Mouse (Mus musculus) limb, embryonic 13.5 days (tissue): Measurements from ENCODE around the gene Ptprm. TPM values are rescaled to one million over a fixed set of nuclear protein-coding genes. Genes with fewer than 3 reads are reported as not detected.

Source experiments
- ATAC-seq: fragments of 200-750 bp; cut with Nextera tagmentation; 2 replicates; pipeline ENCODE4 v1.8.0; 2017; ENCODE audit warnings: low read depth, moderate number of reproducible peaks, moderate TSS enrichment; ENCODE audit not compliant: low FRiP score
- H3K27ac ChIP-seq: fragments of 300-500 bp; sonication (generic); 2 replicates; pipeline ENCODE4 v1.5.1; 2015; ENCODE audit warnings: inconsistent platforms, mild to moderate bottlenecking, moderate library complexity
- H3K27me3 ChIP-seq: fragments of 300-500 bp; sonication (generic); 2 replicates; pipeline ENCODE4 v1.6.1; 2015; ENCODE audit warnings: mild to moderate bottlenecking, inconsistent platforms
- H3K36me3 ChIP-seq: fragments of 300-500 bp; sonication (generic); 2 replicates; pipeline ENCODE4 v1.6.1; 2015; ENCODE audit warnings: inconsistent platforms, mild to moderate bottlenecking, moderate library complexity
- H3K4me1 ChIP-seq: fragments of 300-500 bp; sonication (generic); 2 replicates; pipeline ENCODE4 v1.6.1; 2015; ENCODE audit warnings: inconsistent platforms
- H3K4me2 ChIP-seq: fragments of 300-500 bp; sonication (generic); replicated peaks from 2 replicates; pipeline ENCODE4 v1.6.1; 2015; ENCODE audit warnings: inconsistent platforms, mild to moderate bottlenecking, moderate library complexity
- H3K4me3 ChIP-seq: fragments of 300-500 bp; sonication (generic); 2 replicates; pipeline ENCODE4 v1.5.1; 2015; ENCODE audit warnings: moderate library complexity, mild to moderate bottlenecking, inconsistent platforms
- H3K9ac ChIP-seq: fragments of 300-500 bp; sonication (generic); 2 replicates; pipeline ENCODE4 v1.6.1; 2015; ENCODE audit warnings: mild to moderate bottlenecking, inconsistent platforms
- H3K9me3 ChIP-seq: fragments of 300-500 bp; sonication (generic); 2 replicates; pipeline ENCODE4 v1.6.1; 2016; ENCODE audit warnings: inconsistent platforms
- WGBS: fragments of 180-500 bp; shearing (Covaris S2); methylation state at CpG from one replicate; pipeline ENCODE4 v1.1.7; 2015; 5-methylcytosine and 5-hydroxymethylcytosine counted together
- polyA plus RNA-seq: library from polyadenylated mRNA; unstranded; fragments of >200 nt; fragmentation: Nextera tagmentation; extraction: Ambion mirVana; gene quantifications from 2 replicates; pipeline ENCODE4 v1.2.1, GENCODE M21; 2015

Ptprm gene
- polyA plus RNA-seq, 1 experiment from 2014 or later = 14.9 TPM

- Histone ChIP-seq H3K4me3 (no peak overlapping the region), H3K4me1 (peaks cover 14% of the 10 kb centered on the region), H3K27ac (no peak overlapping the region), H3K9me3 (no peaks in the 10 kb centered on the region), H3K27me3 (no peaks in the 10 kb centered on the region), H3K36me3 (no peaks in the 10 kb centered on the region), H3K9ac (no peak overlapping the region), H3K4me2 (no peak overlapping the region)
- 68% methylated on average over 6 of the region's 6 CpGs for WGBS
- ATAC-seq = no peak
Measured at GRCm38 (mm10) chr17:66711221-66712016, 642.8 kb downstream of the Ptprm start.

GRCm38 (mm10) chr17:66710568-66710967 is 643.7 kb downstream of the Ptprm start:
- Histone ChIP-seq H3K9me3 (no peaks in the 10 kb centered on the region), H3K4me1 (peaks cover 14% of the 10 kb centered on the region), H3K4me3 (no peak overlapping the region), H3K4me2 (no peak overlapping the region), H3K36me3 (no peaks in the 10 kb centered on the region), H3K27me3 (no peaks in the 10 kb centered on the region), H3K27ac (no peak overlapping the region), H3K9ac (no peak overlapping the region)
- 27% methylated on average over 4 of the region's 4 CpGs for WGBS
- ATAC-seq = no peak

- 84% methylated on average over 4 of the region's 4 CpGs for WGBS
- Histone ChIP-seq H3K9me3 (no peaks in the 10 kb centered on the region), H3K36me3 (no peaks in the 10 kb centered on the region), H3K4me3 (no peak overlapping the region), H3K27me3 (peaks cover 6% of the 10 kb centered on the region; the same call in 1 of the 2 replicates), H3K27ac (no peak overlapping the region), H3K4me2 (no peak overlapping the region), H3K4me1 (peaks cover 14% of the 10 kb centered on the region), H3K9ac (no peak overlapping the region)
- no peak for ATAC-seq
Measured at GRCm38 (mm10) chr17:66708748-66709147, 645.5 kb downstream of the Ptprm start.

DNA sequence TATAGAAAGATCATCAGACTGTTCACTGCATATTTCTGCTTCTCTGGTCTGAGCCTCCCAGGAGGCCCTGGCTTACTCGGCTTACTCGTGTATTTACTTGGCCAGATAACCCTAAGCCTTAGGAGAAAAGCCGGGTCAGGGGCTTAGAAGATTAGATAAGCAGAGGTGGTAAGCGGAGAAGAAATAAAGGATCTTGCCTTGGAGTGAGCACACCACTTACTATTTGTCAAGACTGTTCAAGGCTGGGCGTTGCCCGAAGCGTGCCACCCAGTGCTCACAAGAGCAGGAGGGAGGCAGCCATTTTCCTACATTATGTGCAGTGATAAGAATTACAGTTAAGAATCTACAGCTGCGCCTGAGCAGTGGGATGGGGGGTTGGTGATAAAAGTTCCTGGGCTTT is 646.6 kb downstream of the Ptprm start:
- Histone ChIP-seq H3K4me1 (peaks cover 20% of the 10 kb centered on the region), H3K27ac (no peak overlapping the region), H3K36me3 (no peaks in the 10 kb centered on the region), H3K27me3 (peaks cover 6% of the 10 kb centered on the region; the same call in 1 of the 2 replicates), H3K4me2 (no peak overlapping the region), H3K4me3 (no peak overlapping the region), H3K9me3 (no peaks in the 10 kb centered on the region), H3K9ac (no peak overlapping the region)
- ATAC-seq = no peak
- 62% methylated on average over 8 of the region's 8 CpGs for WGBS

DNA sequence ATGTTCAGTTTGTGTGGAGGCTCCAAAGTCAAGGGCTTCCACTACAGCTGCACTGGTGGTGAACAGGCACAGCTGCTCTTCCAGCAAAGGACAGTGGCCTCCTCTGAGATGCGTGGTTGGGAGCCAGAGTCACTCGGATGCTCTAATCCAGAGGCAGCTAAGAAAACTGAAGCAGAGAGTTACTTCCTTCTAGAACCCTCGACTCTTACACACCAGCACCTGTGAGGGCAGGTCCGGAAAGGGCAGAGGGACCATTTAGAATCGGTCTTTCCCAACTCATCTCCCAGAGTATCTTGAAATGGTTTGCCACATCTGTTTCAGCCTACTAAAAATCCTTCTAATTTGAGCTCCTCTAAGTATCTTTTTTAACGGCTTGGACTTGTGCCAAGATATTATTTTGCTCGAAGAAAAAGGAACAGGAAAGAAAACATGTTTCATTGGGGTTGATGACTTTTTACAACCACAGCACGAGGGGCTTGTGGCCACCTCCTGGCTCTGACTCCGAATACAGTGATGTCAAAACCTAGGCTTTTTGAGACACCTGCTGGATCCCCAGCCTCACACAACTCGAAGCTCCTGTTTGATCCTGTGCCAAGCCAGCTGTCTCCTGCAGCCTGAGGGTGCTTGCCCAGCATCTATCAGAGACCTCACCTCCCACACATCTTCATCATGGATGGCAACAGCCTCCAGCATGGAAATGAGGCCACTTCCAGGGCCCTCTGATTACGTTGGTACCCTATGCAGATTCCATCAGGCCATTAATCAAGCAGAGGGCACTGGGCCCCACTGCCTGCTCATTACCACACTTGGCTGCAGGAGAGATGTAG is 652.7 kb downstream of the Ptprm start:
- WGBS = 42% methylated on average over 11 of the region's 11 CpGs
- H3K27ac ChIP-seq = 0 out of 2 replicates have a peak overlapping the region, but pooled peaks have one; percentile 10

GRCm38 (mm10) chr17:66699896-66700295 is 654.4 kb downstream of the Ptprm start:
- no peak overlapping the region for H3K4me3 ChIP-seq
- no peak overlapping the region for H3K4me2 ChIP-seq
- H3K9ac ChIP-seq = no peak overlapping the region
- no peaks in the 10 kb centered on the region for H3K36me3 ChIP-seq
- ATAC-seq = no peak
- H3K27me3 ChIP-seq = peaks cover 13% of the 10 kb centered on the region
- no peaks in the 10 kb centered on the region for H3K9me3 ChIP-seq
- 73% methylated on average over 5 of the region's 5 CpGs for WGBS
- no peak overlapping the region for H3K27ac ChIP-seq
- peaks cover 52% of the 10 kb centered on the region for H3K4me1 ChIP-seq

More for the DNA sequence above, 652.7 kb downstream of the Ptprm start:
- Histone ChIP-seq H3K27me3 (peaks cover 9% of the 10 kb centered on the region; the same call in 1 of the 2 replicates), H3K9ac (no peak overlapping the region), H3K4me2 (no peak overlapping the region), H3K4me3 (no peak overlapping the region), H3K36me3 (no peaks in the 10 kb centered on the region), H3K4me1 (peaks cover 35% of the 10 kb centered on the region), H3K9me3 (no peaks in the 10 kb centered on the region)
- no peak for ATAC-seq

DNA sequence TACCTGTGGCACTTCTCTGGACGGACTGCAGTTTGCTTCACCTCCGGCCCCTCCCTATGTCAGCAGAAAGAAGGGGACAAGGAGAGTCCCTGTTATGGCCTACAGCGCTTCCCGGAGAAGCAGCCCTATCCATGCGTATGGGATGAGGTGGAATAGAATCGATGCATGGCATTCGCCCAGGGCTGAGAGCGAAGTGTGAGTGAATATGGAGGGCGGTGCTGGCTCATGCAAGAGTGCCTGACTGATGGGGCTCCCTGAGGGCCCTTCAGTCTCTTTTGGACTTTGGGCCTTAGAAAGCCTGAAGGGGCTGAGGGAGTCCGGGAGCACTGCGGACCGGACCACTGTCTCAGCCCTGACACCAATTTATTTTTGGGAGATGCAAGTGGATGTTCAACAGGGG is 656.6 kb downstream of the Ptprm start:
- WGBS = 65% methylated on average over 12 of the region's 12 CpGs
- no peaks in the 10 kb centered on the region for H3K36me3 ChIP-seq
- peaks cover 14% of the 10 kb centered on the region; the same call in 1 of the 2 replicates for H3K27me3 ChIP-seq
- 0 out of 2 replicates have a peak overlapping the region, but pooled peaks have one; percentile 3 for H3K9ac ChIP-seq
- H3K9me3 ChIP-seq = no peaks in the 10 kb centered on the region
- peak overlapping the region; percentile 42 for H3K4me2 ChIP-seq
- peaks cover 68% of the 10 kb centered on the region for H3K4me1 ChIP-seq
- ATAC-seq = no peak
- H3K4me3 ChIP-seq = no peak overlapping the region
- H3K27ac ChIP-seq = peak overlapping the region; percentile 40; the same call in 1 of the 2 replicates

GRCm38 (mm10) chr17:66696531-66697172 is 657.6 kb downstream of the Ptprm start:
- no peaks in the 10 kb centered on the region for H3K36me3 ChIP-seq
- peaks cover 14% of the 10 kb centered on the region; the same call in 1 of the 2 replicates for H3K27me3 ChIP-seq
- peak; percentile 49; the same call in 1 of the 2 replicates for ATAC-seq
- H3K9ac ChIP-seq = no peak overlapping the region
- H3K4me2 ChIP-seq = peak overlapping the region; percentile 23; the same call in 1 of the 2 replicates
- no peaks in the 10 kb centered on the region for H3K9me3 ChIP-seq
- peak overlapping the region; percentile 63; the same call in 1 of the 2 replicates for H3K27ac ChIP-seq
- H3K4me3 ChIP-seq = no peak overlapping the region
- peaks cover 59% of the 10 kb centered on the region for H3K4me1 ChIP-seq
- WGBS = 5% methylated on average over 10 of the region's 10 CpGs

DNA sequence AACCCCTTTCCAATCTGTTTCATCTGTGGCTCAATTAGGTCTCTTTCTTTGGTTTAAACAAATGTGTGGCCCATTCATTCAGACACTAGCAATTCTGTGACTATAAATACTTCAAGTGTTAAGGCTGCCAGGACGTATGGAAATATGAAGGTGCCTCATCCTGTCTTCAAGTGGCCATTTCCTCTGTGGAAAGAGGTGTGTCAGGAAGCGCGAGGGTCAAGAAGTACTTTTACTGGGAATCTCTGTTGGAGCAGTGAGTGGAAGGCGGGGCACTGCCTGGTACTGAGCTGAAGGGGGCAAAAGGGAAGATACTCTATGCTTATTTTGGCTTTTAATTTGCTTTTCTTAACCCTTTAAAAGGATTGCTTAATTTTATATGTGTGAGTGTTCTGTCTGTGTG is 659.9 kb downstream of the Ptprm start:
- Histone ChIP-seq H3K4me3 (no peak overlapping the region), H3K36me3 (no peaks in the 10 kb centered on the region), H3K9me3 (no peaks in the 10 kb centered on the region), H3K27ac (no peak overlapping the region), H3K27me3 (peaks cover 11% of the 10 kb centered on the region; the same call in 1 of the 2 replicates), H3K9ac (no peak overlapping the region), H3K4me2 (peak overlapping the region; percentile 31; the same call in 1 of the 2 replicates), H3K4me1 (peaks cover 53% of the 10 kb centered on the region)
- 41% methylated on average over 4 of the region's 4 CpGs for WGBS
- ATAC-seq = no peak

DNA sequence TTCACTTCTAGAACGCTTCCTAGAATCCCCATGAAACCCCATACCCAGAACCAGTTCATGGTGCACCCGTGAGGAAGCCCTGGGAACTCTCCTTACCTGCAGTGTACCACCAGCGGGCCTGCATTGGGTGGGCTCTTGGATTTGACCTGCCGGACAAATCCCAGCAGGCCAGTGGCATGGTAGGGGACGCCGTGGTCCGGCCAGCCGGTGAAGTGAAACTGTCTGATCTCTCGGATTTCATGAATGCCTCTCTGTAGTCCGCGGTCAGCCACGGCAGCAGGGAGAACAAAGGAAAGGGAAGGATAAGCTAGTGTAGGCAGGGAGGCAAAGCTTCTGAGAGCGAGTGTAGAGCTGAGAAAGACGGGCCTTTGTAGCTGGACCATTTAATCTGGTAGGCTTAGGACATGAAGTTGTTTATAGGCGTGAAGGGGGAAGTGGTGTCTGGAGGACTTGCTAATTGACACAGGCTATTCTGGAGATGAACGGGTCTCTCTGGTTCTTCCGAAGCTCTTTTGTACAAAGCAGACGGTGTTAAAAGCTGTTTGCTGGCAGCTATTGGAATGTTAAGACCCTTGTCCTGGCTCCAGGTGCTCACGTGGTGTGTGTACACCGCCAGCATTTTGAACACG is 660.5 kb downstream of the Ptprm start:
- no peak overlapping the region for H3K4me3 ChIP-seq
- H3K9ac ChIP-seq = no peak overlapping the region
- peak; percentile 21; the same call in 1 of the 2 replicates for ATAC-seq
- no peaks in the 10 kb centered on the region for H3K9me3 ChIP-seq
- 0 out of 2 replicates have a peak overlapping the region, but pooled peaks have one; percentile 10 for H3K27ac ChIP-seq
- 31% methylated on average over 21 of the region's 21 CpGs for WGBS
- H3K27me3 ChIP-seq = peaks cover 11% of the 10 kb centered on the region; the same call in 1 of the 2 replicates
- peak overlapping the region; percentile 31 for H3K4me2 ChIP-seq
- H3K36me3 ChIP-seq = no peaks in the 10 kb centered on the region
- H3K4me1 ChIP-seq = peaks cover 53% of the 10 kb centered on the region

DNA sequence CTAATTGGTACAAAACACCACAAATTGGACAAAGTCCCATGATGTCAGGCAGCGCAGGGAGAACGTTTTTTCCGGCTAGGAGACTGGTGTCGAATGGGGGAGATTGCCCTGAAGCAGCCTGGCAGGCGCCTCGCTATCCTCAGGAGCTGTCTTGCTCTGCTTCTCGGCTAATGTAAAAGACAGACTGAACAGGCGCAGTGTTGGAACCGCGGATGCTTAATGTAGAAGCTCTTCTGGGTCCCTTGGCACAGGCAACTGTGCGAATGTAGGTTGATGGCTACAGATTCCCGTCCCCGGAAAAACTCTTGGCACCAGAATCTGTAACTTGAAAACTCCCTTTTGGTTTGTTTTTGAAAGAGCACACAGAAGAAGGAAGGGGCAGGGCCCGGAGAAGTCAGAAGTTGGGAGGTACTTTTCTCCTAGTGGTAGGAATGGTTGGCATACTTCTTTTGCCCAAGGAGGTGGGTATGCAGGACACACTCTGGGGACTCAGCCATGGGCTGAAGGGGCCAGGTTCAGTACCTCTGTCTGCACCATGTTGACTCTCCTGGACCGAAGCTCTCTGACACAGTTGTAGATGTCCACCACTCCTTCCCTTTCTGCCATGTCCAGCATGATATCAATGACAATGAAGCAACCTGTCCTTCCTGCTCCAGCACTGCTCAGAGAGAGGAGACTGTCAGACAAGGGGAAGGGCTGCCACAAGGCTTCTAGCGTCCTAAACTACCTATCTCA is 661.1 kb downstream of the Ptprm start:
- Histone ChIP-seq H3K4me1 (peaks cover 53% of the 10 kb centered on the region), H3K36me3 (no peaks in the 10 kb centered on the region), H3K9ac (no peak overlapping the region), H3K9me3 (no peaks in the 10 kb centered on the region), H3K27me3 (peaks cover 11% of the 10 kb centered on the region; the same call in 1 of the 2 replicates), H3K4me2 (peak overlapping the region; percentile 31), H3K4me3 (no peak overlapping the region), H3K27ac (0 out of 2 replicates have a peak overlapping the region, but pooled peaks have one; percentile 10)
- whole genome bisulfite sequencing = 81% methylated on average over 16 of the region's 16 CpGs
- no peak for ATAC-seq
